Mouse (Mus musculus) CH12.LX (cell line): Measurements from ENCODE around the gene Nfkbiz. TPM values are rescaled to one million over a fixed set of nuclear protein-coding genes. Genes with fewer than 3 reads are reported as not detected.
A peak's percentile ranks its signal among the peaks of the same experiment; 100 is the strongest.

ENCODE experiments used
- DNase-seq: peaks from one replicate; pipeline ENCODE4 v3.0.0-alpha.2; 2013; ENCODE audit errors: extremely low read depth
- H3K27ac ChIP-seq: 2 replicates; pipeline ENCODE4 v1.5.1; 2012; ENCODE audit warnings: low read depth, mild to moderate bottlenecking, control low read depth, moderate library complexity; ENCODE audit not compliant: insufficient read depth
- H3K27me3 ChIP-seq: replicated peaks from 2 replicates; pipeline ENCODE3; 2012; ENCODE audit warnings: inconsistent platforms
- H3K36me3 ChIP-seq, 2 experiments: replicated peaks in 1 of 2; 2 replicates each; pipeline versions ENCODE3 to v1.6.1; 2012; ENCODE audit warnings: inconsistent platforms in 1 of 2, low read length in 1 of 2, mild to moderate bottlenecking in 1 of 2, mixed read lengths in 1 of 2, moderate library complexity in 1 of 2; ENCODE audit not compliant: control insufficient read depth in 1 of 2, insufficient read depth in 1 of 2
- H3K4me1 ChIP-seq, 2 experiments: 2 replicates each; pipeline ENCODE4 v1.6.1; 2012; ENCODE audit warnings: inconsistent platforms in 1 of 2, moderate library complexity in 1 of 2; ENCODE audit not compliant: insufficient read depth in 2 of 2, control insufficient read depth in 1 of 2
- H3K4me2 ChIP-seq: 2 replicates; pipeline ENCODE4 v1.6.1; 2012; ENCODE audit warnings: low read depth, mild to moderate bottlenecking, control low read depth; ENCODE audit not compliant: poor library complexity, insufficient read depth, severe bottlenecking
- H3K4me3 ChIP-seq, 3 experiments: fragments of 150-350 bp in 1 of 3; sonication (generic) in 1 of 3; replicated peaks in 1 of 3; 2 replicates each; pipeline versions ENCODE3 to v1.5.1; 2011 to 2012; ENCODE audit warnings: low read depth in 2 of 3, low read length in 2 of 3, mild to moderate bottlenecking in 2 of 3, moderate library complexity in 2 of 3, control low read depth in 1 of 3, improper control_type of control experiment in 1 of 3, inconsistent platforms in 1 of 3, mixed read lengths in 1 of 3; ENCODE audit not compliant: poor library complexity in 1 of 3
- H3K79me2 ChIP-seq: replicated peaks from 2 replicates; pipeline ENCODE4 v1.6.1; 2012; ENCODE audit warnings: mild to moderate bottlenecking, moderate library complexity; ENCODE audit not compliant: control insufficient read depth, poor library complexity, insufficient read depth, severe bottlenecking; ENCODE audit errors: extremely low read depth
- H3K9ac ChIP-seq: 2 replicates; pipeline ENCODE4 v1.6.1; 2012; ENCODE audit warnings: low read depth, mild to moderate bottlenecking, control low read depth, moderate library complexity; ENCODE audit not compliant: insufficient read depth
- H3K9me3 ChIP-seq: replicated peaks from 2 replicates; pipeline ENCODE3; 2012; ENCODE audit warnings: low read length, inconsistent platforms, mixed read lengths
- CHD1 ChIP-seq: IDR thresholded peaks from 2 replicates; pipeline ENCODE4 v1.6.1; 2012; ENCODE audit warnings: low read depth, low read length, improper control_type of control experiment, inconsistent platforms
- CTCF ChIP-seq, 2 experiments: IDR thresholded peaks in 1 of 2; conservative IDR thresholded peaks in 1 of 2; 2 replicates each; pipeline ENCODE4 v1.5.1; 2011 to 2012; ENCODE audit warnings: low read depth in 2 of 2, low read length in 2 of 2, improper control_type of control experiment in 1 of 2, inconsistent platforms in 1 of 2, mild to moderate bottlenecking in 1 of 2, moderate library complexity in 1 of 2
- E2F4 ChIP-seq: IDR thresholded peaks from 2 replicates; pipeline ENCODE4 v1.6.1; 2011; ENCODE audit warnings: low read depth, low read length, improper control_type of control experiment; ENCODE audit not compliant: insufficient replicate concordance
- ELF1 ChIP-seq: IDR thresholded peaks from 2 replicates; pipeline ENCODE4 v1.6.1; 2014; ENCODE audit warnings: low read depth, mild to moderate bottlenecking, inconsistent platforms, low read length, improper control_type of control experiment
- ETS1 ChIP-seq: conservative IDR thresholded peaks from 2 replicates; pipeline ENCODE4 v1.6.1; 2012; ENCODE audit warnings: low read depth, mild to moderate bottlenecking, inconsistent platforms, low read length, improper control_type of control experiment, moderate library complexity
- GABPA ChIP-seq: IDR thresholded peaks from 2 replicates; pipeline ENCODE4 v1.6.1; 2012; ENCODE audit warnings: low read depth, low read length, improper control_type of control experiment, inconsistent platforms; ENCODE audit not compliant: insufficient replicate concordance
- HCFC1 ChIP-seq: IDR thresholded peaks from 2 replicates; pipeline ENCODE4 v1.6.1; 2012; ENCODE audit warnings: low read depth, mild to moderate bottlenecking, inconsistent platforms, low read length, improper control_type of control experiment
- IRF4 ChIP-seq: IDR thresholded peaks from 2 replicates; pipeline ENCODE4 v1.6.1; 2014; ENCODE audit warnings: low read depth, mild to moderate bottlenecking, inconsistent platforms, low read length, improper control_type of control experiment
- JUND ChIP-seq: conservative IDR thresholded peaks from 2 replicates; pipeline ENCODE4 v1.6.1; 2011; ENCODE audit warnings: low read depth, low read length, improper control_type of control experiment
- KAT2A ChIP-seq: IDR thresholded peaks from 2 replicates; pipeline ENCODE4 v1.6.1; 2012; ENCODE audit warnings: low read length, improper control_type of control experiment, inconsistent platforms; ENCODE audit not compliant: insufficient replicate concordance
- MAFK ChIP-seq: IDR thresholded peaks from 2 replicates; pipeline ENCODE4 v1.6.1; 2011; ENCODE audit warnings: low read length, improper control_type of control experiment; ENCODE audit not compliant: insufficient replicate concordance
- MAX ChIP-seq: IDR thresholded peaks from 2 replicates; pipeline ENCODE4 v1.6.1; 2011; ENCODE audit warnings: low read length, improper control_type of control experiment
- MAZ ChIP-seq: IDR thresholded peaks from 2 replicates; pipeline ENCODE4 v1.6.1; 2012; ENCODE audit warnings: low read depth, mild to moderate bottlenecking, inconsistent platforms, low read length, improper control_type of control experiment, moderate library complexity
- MXI1 ChIP-seq: IDR thresholded peaks from 2 replicates; pipeline ENCODE4 v1.6.1; 2011; ENCODE audit warnings: mild to moderate bottlenecking, low read depth, low read length, improper control_type of control experiment
- MYC ChIP-seq: IDR thresholded peaks from 2 replicates; pipeline ENCODE4 v1.6.1; 2011; ENCODE audit warnings: low read depth, mild to moderate bottlenecking, improper control_type of control experiment, low read length
- NELFE ChIP-seq: IDR thresholded peaks from 2 replicates; pipeline ENCODE4 v1.6.1; 2011; ENCODE audit warnings: low read depth, low read length, improper control_type of control experiment
- NRF1 ChIP-seq: IDR thresholded peaks from 2 replicates; pipeline ENCODE4 v1.6.1; 2014; ENCODE audit warnings: low read depth, mild to moderate bottlenecking, inconsistent platforms, low read length, improper control_type of control experiment, moderate library complexity
- PAX5 ChIP-seq: IDR thresholded peaks from 2 replicates; pipeline ENCODE4 v1.6.1; 2012; ENCODE audit warnings: low read length, inconsistent platforms, mixed read lengths
- POLR2A ChIP-seq: IDR thresholded peaks from 2 replicates; pipeline ENCODE4 v1.6.1; 2011; ENCODE audit warnings: low read depth, mild to moderate bottlenecking, improper control_type of control experiment, low read length
- RAD21 ChIP-seq: IDR thresholded peaks from 2 replicates; pipeline ENCODE4 v1.6.1; 2011; ENCODE audit warnings: low read depth, mild to moderate bottlenecking, low read length, improper control_type of control experiment, moderate library complexity
- SIN3A ChIP-seq: IDR thresholded peaks from 2 replicates; pipeline ENCODE4 v1.6.1; 2012; ENCODE audit warnings: low read length, improper control_type of control experiment, inconsistent platforms
- SMC3 ChIP-seq: IDR thresholded peaks from 2 replicates; pipeline ENCODE4 v1.6.1; 2011; ENCODE audit warnings: low read depth, low read length, improper control_type of control experiment
- TCF12 ChIP-seq: IDR thresholded peaks from 2 replicates; pipeline ENCODE4 v1.6.1; 2014; ENCODE audit warnings: low read depth, mild to moderate bottlenecking, inconsistent platforms, low read length, improper control_type of control experiment
- USF1 ChIP-seq: IDR thresholded peaks from 2 replicates; pipeline ENCODE4 v1.6.1; 2014; ENCODE audit warnings: low read depth, mild to moderate bottlenecking, inconsistent platforms, low read length, improper control_type of control experiment
- USF2 ChIP-seq: conservative IDR thresholded peaks from 2 replicates; pipeline ENCODE4 v1.6.1; 2011; ENCODE audit warnings: low read depth, low read length, improper control_type of control experiment
- ZC3H11A ChIP-seq: IDR thresholded peaks from 2 replicates; pipeline ENCODE4 v1.6.1; 2012; ENCODE audit warnings: low read depth, mild to moderate bottlenecking, inconsistent platforms, low read length, improper control_type of control experiment
- ZKSCAN1 ChIP-seq: IDR thresholded peaks from 2 replicates; pipeline ENCODE4 v1.6.1; 2012; ENCODE audit warnings: low read depth, inconsistent platforms, low read length, improper control_type of control experiment, borderline replicate concordance
- ZMIZ1 ChIP-seq: IDR thresholded peaks from 2 replicates; pipeline ENCODE4 v1.6.1; 2012; ENCODE audit warnings: low read depth, mild to moderate bottlenecking, inconsistent platforms, low read length, improper control_type of control experiment
- dilution Hi-C: fragments of 300-500 bp; cut with MboI; formaldehyde crosslinking; loops from 2 replicates; pipeline ENCODE4 v1.14.3; 2020; ENCODE audit warnings: low sequenced_read_pairs; ENCODE audit not compliant: extremely low pct_unique_long_range_greater_than_20kb, extremely low pct_ligation_motif_present
- in situ Hi-C: fragments of 300-500 bp; cut with MboI; formaldehyde crosslinking; loops from 3 replicates; pipeline ENCODE4 v1.14.3; 2019; ENCODE audit warnings: low sequenced_read_pairs, low pct_ligation_motif_present, low pct_unique_long_range_greater_than_20kb, mixed read lengths
- polyA plus RNA-seq: library from polyadenylated mRNA; unstranded; fragments of >175 nt; gene quantifications from 2 replicates; pipeline ENCODE4 v1.2.1, GENCODE M21; 2012; ENCODE audit warnings: low read depth; ENCODE audit not compliant: insufficient read length
- total RNA-seq, 2 experiments: library from RNA; depleted of rRNA; stranded (reverse); fragments of 300-350 nt in 1 of 2; fragments of >200 nt in 1 of 2; gene quantifications; 2 replicates each; pipeline ENCODE4 v1.2.3; 2012 to 2014

Nfkbiz gene
- total and polyA plus RNA-seq, 3 experiments = 13.7 to 19.7 (median 17.1) TPM

- H3K4me1 ChIP-seq = peaks cover 4 to 54% of the 10 kb centered on the region in 2 experiments
- H3K36me3 ChIP-seq = peaks cover 8 to 43% of the 10 kb centered on the region in 2 experiments
- dilution Hi-C loops (no loop called here), in situ Hi-C loops (no loop called here)
- no peaks in the 10 kb centered on the region for H3K27me3 ChIP-seq
- peak overlapping the region; percentile 99 for H3K4me2 ChIP-seq
- peak overlapping the region; percentile 74 for H3K9ac ChIP-seq
- no peaks in the 10 kb centered on the region for H3K9me3 ChIP-seq
- DNase-seq = no peak
- peak overlapping the region; percentile 18 to 92 (median 60) for H3K4me3 ChIP-seq
- H3K27ac ChIP-seq = peak overlapping the region; percentile 61
- peaks cover 76% of the 10 kb centered on the region for H3K79me2 ChIP-seq
- TF ChIP-seq CTCF (conservative IDR thresholded peaks at IDR 0.05 in 1 of 2, IDR thresholded peaks at IDR 0.05 in 1 of 2; ENCODE audit: low read depth in 2 of 2, low read length in 2 of 2) = no peak
- no peak; the same call in 1 of the 2 replicates for TF ChIP-seq MAX
- 0 out of 2 replicates have a peak, but pooled peaks have one; percentile 20 for TF ChIP-seq KAT2A
- 0 out of 2 replicates have a peak, but pooled peaks have one; percentile 8 for TF ChIP-seq NELFE
- peak; percentile 2 for TF ChIP-seq MYC
- peak; percentile 56 for TF ChIP-seq MAZ
- peak; percentile 89 for TF ChIP-seq CHD1
- TF ChIP-seq MAFK = peak; percentile 22; the same call in 1 of the 2 replicates
- no peak for TF ChIP-seq USF2
- no peak for TF ChIP-seq HCFC1
- TF ChIP-seq JUND = no peak
- TF ChIP-seq, all 38 proteins: peak for 6
Measured at GRCm38 (mm10) chr16:55822741-55823397, 15.8 kb downstream of the Nfkbiz start.

DNA sequence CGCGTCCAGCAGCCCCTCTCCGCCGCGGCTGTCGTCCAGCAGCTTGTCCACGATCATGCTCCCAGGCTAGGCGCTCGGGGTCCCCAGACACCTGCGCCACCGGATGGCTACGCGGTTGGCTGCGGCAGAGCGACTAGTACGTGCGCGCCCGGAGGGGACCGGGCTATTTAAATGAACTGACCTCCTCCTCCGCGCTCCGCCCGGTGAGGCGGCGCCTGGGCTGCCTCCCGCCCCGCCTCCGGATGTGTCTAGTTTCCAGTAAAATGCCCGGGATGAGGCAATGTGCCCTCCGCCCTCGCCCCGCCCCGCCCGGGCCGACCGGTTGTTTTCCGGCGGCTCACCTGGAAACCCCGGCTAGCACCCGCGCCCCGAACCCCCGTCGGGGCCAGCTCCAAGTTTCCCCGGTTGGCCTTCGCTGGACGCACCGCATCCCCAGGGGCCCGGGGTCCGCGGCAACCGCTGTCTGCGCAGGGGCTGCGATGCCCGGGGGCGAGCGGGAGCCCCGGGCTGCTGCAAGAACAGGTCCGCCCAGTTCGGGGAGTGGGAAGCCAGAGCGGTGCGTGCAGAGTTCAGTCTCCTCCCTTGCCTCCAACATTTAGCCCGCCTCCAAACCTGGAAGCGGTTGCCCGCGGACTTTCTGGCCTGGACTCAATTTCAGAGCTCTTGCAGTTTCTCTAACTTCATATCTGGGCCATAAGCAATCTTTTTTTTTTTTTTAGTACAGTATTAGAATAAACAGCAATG, 16.5 kb downstream of the Nfkbiz start:
- DNase-seq = peak; percentile 96
- in situ Hi-C loops (no loop called here), dilution Hi-C loops (no loop called here)
- peak; percentile 46 for TF ChIP-seq NRF1
- TF ChIP-seq CHD1 = no peak
- TF ChIP-seq KAT2A = 0 out of 2 replicates have a peak, but pooled peaks have one; percentile 19
- TF ChIP-seq PAX5 = no peak
- TF ChIP-seq E2F4 = no peak; the same call in 1 of the 2 replicates
- TF ChIP-seq CTCF (conservative IDR thresholded peaks at IDR 0.05 in 1 of 2, IDR thresholded peaks at IDR 0.05 in 1 of 2; ENCODE audit: low read depth in 2 of 2, low read length in 2 of 2) = peak in 1 of 2 experiments; percentile 18; a peak in 2 of 4 replicates
- peak; percentile 72 for TF ChIP-seq MAZ
- no peak for TF ChIP-seq GABPA
- peak; percentile 64 for TF ChIP-seq ETS1
- peak; percentile 23; the same call in 1 of the 2 replicates for TF ChIP-seq SMC3
- TF ChIP-seq ZKSCAN1 = no peak
- TF ChIP-seq ZC3H11A = no peak
- TF ChIP-seq NELFE = peak; percentile 99
- peak; percentile 95 for TF ChIP-seq TCF12
- peak; percentile 65 for TF ChIP-seq ELF1
- peak; percentile 21; the same call in 1 of the 2 replicates for TF ChIP-seq USF1
- no peak; the same call in 1 of the 2 replicates for TF ChIP-seq SIN3A
- TF ChIP-seq POLR2A = peak; percentile 99
- TF ChIP-seq ZMIZ1 = peak; percentile 99
- TF ChIP-seq IRF4 = peak; percentile 46
- TF ChIP-seq MXI1 = peak; percentile 74; the same call in 1 of the 2 replicates
- peak; percentile 24 for TF ChIP-seq RAD21

More for the DNA sequence above, 16.5 kb downstream of the Nfkbiz start:
- Histone ChIP-seq H3K4me2 (peak overlapping the region; percentile 99), H3K27ac (peak overlapping the region; percentile 88), H3K79me2 (peaks cover 75% of the 10 kb centered on the region), H3K4me1 (peaks cover 7 to 52% of the 10 kb centered on the region in 2 experiments), H3K9me3 (no peaks in the 10 kb centered on the region), H3K27me3 (no peaks in the 10 kb centered on the region), H3K9ac (peak overlapping the region; percentile 76), H3K4me3 (peak overlapping the region; percentile 92 to 99 (median 95)), H3K36me3 (peaks cover 14 to 43% of the 10 kb centered on the region in 2 experiments)
